Mouse (Mus musculus): ENCODE data around the gene Arhgef3. TPM values are rescaled to one million over a fixed set of nuclear protein-coding genes. Genes with fewer than 3 reads are reported as not detected.

Gene Arhgef3
- total RNA-seq, 2 experiments from 2014 or later = 77.1 to 79.5 TPM

DNA sequence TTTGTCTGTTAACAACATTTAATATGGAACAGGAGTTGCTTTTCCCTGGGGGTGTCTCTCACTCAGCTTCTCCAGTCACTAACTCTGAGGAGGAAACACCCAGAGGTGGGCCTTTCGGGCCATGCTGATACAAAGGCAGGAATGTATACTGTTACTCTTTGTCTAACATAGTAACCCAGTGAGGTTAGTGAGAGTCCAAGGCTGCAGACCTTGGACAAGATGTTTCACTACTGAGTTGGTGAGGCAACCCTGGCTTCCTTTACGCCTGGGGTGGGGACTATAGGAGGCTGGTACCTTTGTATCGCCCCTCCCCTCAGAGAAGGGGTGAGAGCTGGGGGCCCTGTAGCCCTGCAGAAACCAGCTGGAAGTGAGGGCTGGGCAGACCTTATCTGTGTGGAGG lies 7.9 kb downstream of the Arhgef3 start:
- H3K4me3 ChIP-seq = no peak overlapping the region
- no peak for DNase-seq (ENCODE audit: low spot score in 2 of 2)
- H3K27ac ChIP-seq = no peak overlapping the region
- no peak for TF ChIP-seq CTCF (conservative IDR thresholded peaks at IDR 0.05)

DNA sequence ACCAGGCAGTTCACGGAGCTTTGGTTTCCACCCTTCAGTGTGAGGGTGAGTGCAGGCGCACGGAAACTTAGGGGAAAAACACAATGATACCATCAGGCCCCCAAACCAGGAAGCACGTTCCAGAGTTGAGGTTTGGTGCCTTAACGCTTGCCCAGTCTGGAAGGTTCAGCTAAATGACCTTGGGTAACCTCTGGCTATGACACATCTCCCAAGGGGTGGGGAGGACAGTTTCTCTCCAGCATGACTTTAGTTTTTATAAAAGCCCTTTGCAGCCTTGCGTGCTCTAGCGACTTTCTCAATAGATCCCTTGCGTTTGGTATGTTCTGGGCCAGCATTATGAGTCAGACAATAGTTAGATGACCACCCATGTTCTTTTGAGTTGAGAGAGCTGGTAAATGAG lies 8.8 kb downstream of the Arhgef3 start:
- Histone ChIP-seq H3K4me3 (no peak overlapping the region), H3K27ac (no peak overlapping the region)
- no peak for DNase-seq (ENCODE audit: low spot score in 2 of 2)
- no peak for TF ChIP-seq CTCF (conservative IDR thresholded peaks at IDR 0.05)

DNA sequence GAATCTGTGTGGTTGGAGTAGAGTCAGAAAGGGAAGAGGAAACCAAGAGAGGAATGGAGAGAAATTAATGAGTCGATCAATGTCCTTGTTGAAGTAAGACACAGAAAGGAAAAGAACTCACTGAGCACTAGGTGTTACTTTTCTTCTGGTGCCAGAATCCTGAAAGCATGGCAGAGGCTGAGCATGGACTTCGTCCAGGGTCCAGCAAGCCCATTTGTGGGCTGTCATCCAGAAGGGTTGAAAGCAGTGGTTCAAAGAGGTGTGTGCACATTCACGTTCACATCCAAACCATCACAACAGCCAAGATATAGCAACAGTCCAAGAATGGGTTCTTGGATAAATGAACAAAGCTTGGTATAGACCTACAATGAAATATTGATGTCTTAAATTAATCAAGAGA lies 15.3 kb downstream of the Arhgef3 start:
- Histone ChIP-seq H3K27ac (no peak overlapping the region), H3K4me3 (no peak overlapping the region)
- no peak for TF ChIP-seq CTCF (conservative IDR thresholded peaks at IDR 0.05)
- DNase-seq (ENCODE audit: low spot score in 2 of 2) = no peak

DNA sequence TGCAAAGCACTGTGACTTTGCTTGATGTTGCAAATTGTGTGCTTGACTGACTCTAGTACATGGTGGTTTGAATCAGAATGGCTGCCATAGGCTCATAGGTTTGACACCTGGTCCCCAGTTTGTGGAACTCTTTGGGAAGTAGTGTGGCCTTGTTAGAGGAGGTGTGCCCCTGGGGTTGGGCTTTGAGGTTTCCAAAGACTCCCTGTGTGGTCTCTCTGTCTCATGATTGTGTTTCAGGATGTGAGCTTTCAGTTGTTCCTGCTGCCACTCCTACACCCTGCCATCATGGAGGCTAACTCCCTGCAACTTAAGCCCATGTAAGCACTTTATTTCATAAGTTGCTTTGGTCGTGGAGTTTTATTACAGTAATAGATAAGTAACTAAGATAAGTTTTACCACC lies 16.0 kb downstream of the Arhgef3 start:
- DNase-seq (ENCODE audit: low spot score in 2 of 2) = no peak
- no peak overlapping the region for H3K4me3 ChIP-seq
- H3K27ac ChIP-seq = no peak overlapping the region

DNA sequence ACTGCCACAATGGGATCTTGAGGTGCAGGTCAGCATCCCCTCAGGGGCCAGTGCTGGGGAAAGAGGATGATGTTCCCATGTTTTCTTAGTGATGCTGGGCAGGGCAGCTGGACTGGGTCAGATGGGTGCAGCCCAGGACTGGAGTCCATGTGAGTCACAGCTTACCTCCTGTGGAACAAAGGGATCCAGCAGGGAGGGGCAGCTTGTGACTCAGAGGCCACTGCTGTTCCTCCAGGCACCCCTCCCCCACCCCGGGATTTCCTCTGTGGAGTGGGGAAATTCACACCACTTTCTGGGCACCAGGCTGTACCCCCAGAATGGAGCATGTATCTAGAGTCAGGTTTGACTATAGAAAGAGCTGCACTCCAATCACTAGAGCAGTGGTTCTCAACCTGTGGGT lies 16.8 kb downstream of the Arhgef3 start:
- no peak overlapping the region for H3K4me3 ChIP-seq
- TF ChIP-seq CTCF (conservative IDR thresholded peaks at IDR 0.05) = no peak
- H3K27ac ChIP-seq = no peak overlapping the region
- no peak for DNase-seq (ENCODE audit: low spot score in 2 of 2)

More for the DNA sequence above, 16.0 kb downstream of the Arhgef3 start:
- no peak for TF ChIP-seq CTCF (conservative IDR thresholded peaks at IDR 0.05)

DNA sequence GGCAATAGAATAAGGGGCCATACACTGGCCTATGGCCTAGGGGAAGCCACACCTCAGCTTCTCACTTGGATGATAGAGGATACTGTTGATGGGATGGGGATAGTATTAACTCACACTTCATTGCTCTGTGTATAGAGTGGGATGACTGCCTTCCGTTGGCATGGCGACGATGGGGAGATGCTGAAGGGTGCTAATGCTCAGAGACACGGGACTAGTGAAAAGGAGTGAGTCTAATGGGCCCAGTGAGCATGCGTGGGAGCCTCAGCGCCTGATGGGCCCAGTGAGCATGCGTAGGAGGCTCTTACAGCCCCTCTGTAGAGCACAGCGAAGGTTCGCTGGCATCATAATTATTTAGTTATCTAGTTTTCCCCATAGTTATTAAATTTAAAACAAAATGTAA lies 24.2 kb downstream of the Arhgef3 start:
- DNase-seq (ENCODE audit: low spot score in 2 of 2) = peak; percentile 49 to 64
- no peak for TF ChIP-seq CTCF (conservative IDR thresholded peaks at IDR 0.05)
- peak overlapping the region; percentile 47; the same call in 1 of the 2 replicates for H3K27ac ChIP-seq
- H3K4me3 ChIP-seq = no peak overlapping the region

DNA sequence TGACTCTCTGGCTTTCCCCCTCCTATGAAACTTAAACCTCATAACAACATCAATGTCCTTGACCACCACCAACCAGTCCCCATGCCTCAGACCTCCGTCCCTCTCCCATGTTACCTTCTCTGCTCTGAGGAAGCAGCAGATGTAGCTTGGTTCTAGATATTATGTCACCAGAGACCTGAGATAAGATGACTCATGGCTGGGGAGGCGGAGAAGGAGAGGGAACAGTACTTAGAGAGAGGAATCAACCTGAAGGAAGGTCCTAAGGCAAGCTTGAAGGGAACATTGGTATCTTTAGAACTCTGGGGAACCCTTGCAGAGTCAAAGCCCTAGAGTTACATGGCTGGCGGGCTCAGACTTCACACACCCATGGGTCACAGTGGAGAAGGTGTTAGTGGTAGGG lies 25.3 kb downstream of the Arhgef3 start:
- no peak overlapping the region for H3K4me3 ChIP-seq
- no peak for DNase-seq (ENCODE audit: low spot score in 2 of 2)
- no peak for TF ChIP-seq CTCF (conservative IDR thresholded peaks at IDR 0.05)
- no peak overlapping the region for H3K27ac ChIP-seq

DNA sequence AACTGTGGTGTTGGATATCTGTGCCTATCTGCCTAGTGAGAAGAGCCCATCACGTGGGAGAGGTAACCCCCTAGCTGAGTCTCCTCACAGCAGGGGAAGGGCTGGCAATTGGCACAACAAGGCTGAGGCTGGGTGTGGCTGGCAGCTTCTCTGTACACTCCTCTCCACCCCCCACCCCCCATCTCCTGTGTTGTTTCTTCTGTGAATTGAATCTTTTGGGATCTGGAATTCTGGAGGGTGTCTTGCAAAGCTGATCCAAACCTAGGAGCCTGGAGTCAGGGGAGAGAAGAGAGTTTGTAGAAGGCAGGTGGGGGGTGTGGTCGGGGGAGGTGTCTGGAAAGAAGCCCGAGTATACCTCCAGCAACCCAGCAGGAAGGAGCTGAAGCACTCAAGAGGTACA lies 26.8 kb downstream of the Arhgef3 start:
- DNase-seq (ENCODE audit: low spot score in 2 of 2) = no peak
- Histone ChIP-seq H3K4me3 (no peak overlapping the region), H3K27ac (no peak overlapping the region)
- TF ChIP-seq CTCF (conservative IDR thresholded peaks at IDR 0.05) = no peak

DNA sequence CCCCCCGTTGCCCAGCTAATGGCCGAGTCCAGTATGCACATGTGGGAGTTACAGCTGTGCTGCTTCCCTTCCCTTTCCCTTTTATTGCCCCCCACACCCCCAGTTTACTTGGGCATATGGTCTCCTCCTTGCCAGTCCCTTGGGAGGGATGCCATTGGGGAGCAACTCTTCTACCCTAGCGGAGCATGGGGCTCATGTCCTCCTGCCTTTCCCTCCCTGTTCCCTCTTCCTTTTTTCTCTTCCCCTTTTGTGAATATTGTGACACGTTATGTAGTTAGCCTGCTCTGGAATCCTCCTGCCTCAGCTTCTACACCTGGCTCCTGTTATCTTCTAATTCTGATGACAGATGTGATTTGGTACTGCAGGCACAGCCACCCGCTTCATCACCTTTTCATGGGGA lies 28.0 kb downstream of the Arhgef3 start:
- TF ChIP-seq CTCF (conservative IDR thresholded peaks at IDR 0.05) = no peak
- no peak for DNase-seq (ENCODE audit: low spot score in 2 of 2)
- H3K4me3 ChIP-seq = no peak overlapping the region

DNA sequence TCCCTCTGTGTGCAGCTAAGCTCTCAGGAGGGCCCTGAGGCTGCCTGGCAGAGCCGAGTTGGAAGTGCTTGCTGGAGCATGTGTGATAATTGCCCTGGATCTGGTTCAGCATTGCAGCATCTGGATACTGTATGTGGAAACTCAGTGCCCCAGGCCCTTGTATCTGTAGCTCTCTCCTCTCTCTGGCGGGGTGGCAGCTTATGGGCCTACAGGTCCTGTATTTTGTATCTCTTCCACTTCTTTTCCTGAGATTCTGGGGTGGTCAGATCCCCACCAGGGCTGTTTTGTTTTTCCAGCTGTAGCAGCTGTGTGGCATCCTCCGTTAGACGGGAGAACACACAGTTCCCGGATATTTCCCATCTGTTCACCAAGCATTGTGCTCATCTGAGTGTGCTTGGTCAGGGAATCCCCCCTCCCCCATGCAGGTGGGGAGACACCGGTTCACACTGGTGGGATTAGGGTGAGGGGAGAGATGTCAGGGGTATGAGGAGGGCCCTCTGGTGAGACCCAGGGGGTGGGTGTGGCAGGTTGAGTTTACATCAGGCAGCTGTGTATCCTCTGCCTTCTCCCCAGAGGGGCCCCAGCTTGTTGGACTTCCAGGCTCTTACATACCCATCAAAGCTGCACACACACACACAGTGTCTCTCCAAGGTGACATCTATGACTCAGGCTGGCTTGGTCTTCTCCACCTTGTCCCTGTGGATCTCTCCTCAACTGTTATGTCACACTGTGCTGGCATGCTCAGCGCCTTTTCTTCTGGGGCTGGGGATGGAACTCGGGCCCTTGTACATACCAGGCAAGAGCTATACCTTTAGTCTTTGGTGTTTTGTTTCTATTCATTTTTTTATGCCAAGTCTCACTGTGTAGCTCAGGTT lies 30.7 kb downstream of the Arhgef3 start:
- no peak for DNase-seq (ENCODE audit: low spot score in 2 of 2)
- no peak for TF ChIP-seq CTCF (conservative IDR thresholded peaks at IDR 0.05)
- Histone ChIP-seq H3K4me3 (no peak overlapping the region), H3K27ac (no peak overlapping the region)

More for the DNA sequence above, 28.0 kb downstream of the Arhgef3 start:
- no peak overlapping the region for H3K27ac ChIP-seq

DNA sequence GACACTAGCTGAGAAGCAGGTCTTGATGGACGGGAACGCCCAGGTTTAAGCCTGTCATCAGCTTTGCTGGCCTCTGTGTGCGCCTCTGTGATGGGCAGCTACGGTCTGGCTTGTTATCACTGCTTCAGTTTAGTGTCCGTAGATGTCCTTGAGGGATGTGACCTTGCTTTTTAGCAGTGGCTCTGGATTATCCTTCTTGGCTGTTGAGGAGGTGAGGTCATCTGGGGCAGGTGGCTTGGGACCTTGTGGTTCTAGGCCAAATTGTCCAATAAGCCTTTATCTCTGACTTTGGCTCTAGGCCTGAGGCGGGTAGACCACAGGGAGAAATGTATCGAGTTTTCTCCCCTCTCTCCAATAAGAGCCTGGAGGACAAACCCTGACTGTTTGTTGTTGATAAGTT lies 33.0 kb downstream of the Arhgef3 start:
- TF ChIP-seq CTCF (conservative IDR thresholded peaks at IDR 0.05) = no peak
- Histone ChIP-seq H3K27ac (no peak overlapping the region), H3K4me3 (no peak overlapping the region)
- no peak for DNase-seq (ENCODE audit: low spot score in 2 of 2)

DNA sequence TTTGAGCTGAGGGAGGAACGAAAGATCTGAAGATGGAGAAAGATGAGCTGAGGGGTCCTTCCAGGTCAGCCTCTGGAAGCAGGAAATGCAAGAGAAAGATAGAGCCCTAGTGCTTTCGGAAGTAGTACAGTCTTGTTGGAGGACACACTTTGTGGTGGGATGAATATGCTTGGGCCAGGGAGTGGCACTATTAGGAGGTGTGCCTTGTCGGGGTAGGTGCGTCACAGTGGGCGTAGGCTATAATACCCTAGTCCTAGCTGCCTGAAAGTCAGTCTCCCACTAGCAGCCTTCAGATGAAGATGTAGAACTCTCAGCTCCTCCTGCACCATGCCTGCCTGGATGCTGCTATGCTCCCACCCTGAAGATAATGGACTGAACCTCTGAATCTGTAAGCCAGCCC lies 34.7 kb downstream of the Arhgef3 start:
- H3K27ac ChIP-seq = no peak overlapping the region
- H3K4me3 ChIP-seq = no peak overlapping the region
- no peak for DNase-seq (ENCODE audit: low spot score in 2 of 2)
- TF ChIP-seq CTCF (conservative IDR thresholded peaks at IDR 0.05) = no peak

DNA sequence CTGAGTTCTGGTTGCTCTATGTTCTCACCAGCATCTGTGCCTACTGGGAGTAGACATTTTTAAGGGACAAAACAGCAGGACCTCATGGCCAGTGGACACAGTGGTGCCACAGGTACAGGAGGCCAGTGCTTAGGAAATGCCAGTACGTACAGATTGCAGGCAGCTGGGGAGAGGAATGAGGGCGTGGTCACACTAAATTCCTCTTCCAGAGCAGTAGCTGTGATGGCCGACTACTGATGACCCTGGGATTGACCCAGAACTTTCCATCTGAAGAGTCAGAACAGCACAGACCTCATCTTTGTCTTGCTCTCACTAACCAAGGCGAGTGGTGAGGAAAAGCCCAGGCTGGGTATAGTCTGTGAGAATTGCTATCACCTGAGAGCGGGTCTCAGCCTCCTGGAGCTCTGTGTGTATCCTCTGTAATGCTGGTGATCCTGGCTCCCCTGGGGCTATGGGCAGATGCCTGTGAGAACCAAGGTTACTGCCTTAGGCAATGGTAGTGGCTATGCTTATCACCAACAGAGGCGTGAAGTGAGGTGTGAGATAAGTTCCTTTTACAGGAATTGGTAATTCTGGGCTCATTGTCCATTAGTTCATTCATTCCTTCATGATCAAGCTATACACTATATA lies 35.4 kb downstream of the Arhgef3 start:
- no peak for DNase-seq (ENCODE audit: low spot score in 2 of 2)
- Histone ChIP-seq H3K27ac (no peak overlapping the region), H3K4me3 (no peak overlapping the region)
- TF ChIP-seq CTCF (conservative IDR thresholded peaks at IDR 0.05) = no peak

DNA sequence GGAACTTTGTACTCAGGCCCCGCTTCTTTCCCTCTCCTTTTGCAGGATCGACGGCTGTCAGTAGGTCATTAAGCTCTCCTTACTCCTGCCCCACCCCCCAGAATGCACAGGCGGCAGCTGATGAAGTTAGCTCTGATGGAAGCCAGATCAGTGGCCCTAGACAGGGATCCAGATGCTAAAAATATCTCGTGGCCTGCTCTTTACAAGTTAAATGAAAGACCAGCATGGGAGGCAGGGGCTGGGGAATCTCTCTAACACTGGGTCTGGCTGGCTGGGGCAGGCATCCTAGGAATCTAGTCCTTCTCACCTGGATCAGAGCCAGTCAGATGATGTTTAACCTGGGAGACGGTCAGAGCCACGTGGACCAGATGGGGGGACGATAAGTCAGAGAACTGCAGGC lies 36.7 kb downstream of the Arhgef3 start:
- H3K27ac ChIP-seq = no peak overlapping the region
- TF ChIP-seq CTCF (conservative IDR thresholded peaks at IDR 0.05) = no peak
- no peak overlapping the region for H3K4me3 ChIP-seq
- no peak for DNase-seq (ENCODE audit: low spot score in 2 of 2)

Measured in layer of hippocampus, adult 2 months (tissue).